Mouse (Mus musculus) kidney, postnatal 0 days (tissue): ENCODE data around the gene Abracl. TPM values are rescaled to one million over a fixed set of nuclear protein-coding genes. Genes with fewer than 3 reads are reported as not detected.

Source experiments
- ATAC-seq: fragments of 200-750 bp; cut with Nextera tagmentation; replicated peaks from 2 replicates; pipeline ENCODE4 v1.8.0; 2017; ENCODE audit warnings: low read depth, moderate number of reproducible peaks, moderate TSS enrichment, moderate library complexity; ENCODE audit not compliant: low FRiP score
- DNase-seq: peaks from one replicate; pipeline ENCODE4 v3.0.0-alpha.2; 2016; ENCODE audit warnings: low spot score
- H3K27ac ChIP-seq: fragments of 300-500 bp; sonication (generic); 2 replicates; pipeline ENCODE4 v1.5.1; 2014; ENCODE audit warnings: mild to moderate bottlenecking
- H3K27me3 ChIP-seq: fragments of 300-500 bp; sonication (generic); 2 replicates; pipeline ENCODE4 v1.6.1; 2014; ENCODE audit warnings: low read length, mixed read lengths; ENCODE audit not compliant: insufficient read depth
- H3K36me3 ChIP-seq: fragments of 300-500 bp; sonication (generic); 2 replicates; pipeline ENCODE4 v1.6.1; 2014; ENCODE audit warnings: low read length, mixed read lengths; ENCODE audit not compliant: insufficient read depth
- H3K4me1 ChIP-seq: fragments of 300-500 bp; sonication (generic); replicated peaks from 2 replicates; pipeline ENCODE4 v1.6.1; 2014; ENCODE audit warnings: antibody characterized with exemption, low read length, mixed read lengths; ENCODE audit not compliant: insufficient read depth
- H3K4me2 ChIP-seq: fragments of 300-500 bp; sonication (generic); 2 replicates; pipeline ENCODE4 v1.6.1; 2014; ENCODE audit warnings: mild to moderate bottlenecking, low read length, moderate library complexity, mixed read lengths
- H3K4me3 ChIP-seq: fragments of 300-500 bp; sonication (generic); replicated peaks from 2 replicates; pipeline ENCODE4 v1.5.1; 2014; ENCODE audit warnings: low read depth, low read length
- H3K9ac ChIP-seq: fragments of 300-500 bp; sonication (generic); 2 replicates; pipeline ENCODE4 v1.6.1; 2014; ENCODE audit warnings: low read depth, low read length
- H3K9me3 ChIP-seq: fragments of 300-500 bp; sonication (generic); replicated peaks from 2 replicates; pipeline ENCODE4 v1.6.1; 2016; ENCODE audit warnings: low read length, inconsistent platforms, mixed read lengths
- CTCF ChIP-seq: IDR thresholded peaks from 2 replicates; pipeline ENCODE4 v1.5.1; 2016; ENCODE audit warnings: antibody characterized with exemption, low read depth, mild to moderate bottlenecking, moderate library complexity
- WGBS: fragments of 180-500 bp; shearing (Covaris S2); extraction: QIAGEN DNeasy Blood & Tissue Kit; methylation state at CpG from one replicate; pipeline ENCODE4 v1.1.7; 2014; 5-methylcytosine and 5-hydroxymethylcytosine counted together
- polyA plus RNA-seq: library from polyadenylated mRNA; unstranded; fragments of >200 nt; fragmentation: Nextera tagmentation; extraction: Ambion mirVana; gene quantifications from 2 replicates; pipeline ENCODE4 v1.2.1, GENCODE M21; 2015

Abracl gene
- polyA plus RNA-seq, 1 experiment from 2014 or later, result 194 TPM

GRCm38 (mm10) chr10:18003966-18004637, 19.0 kb downstream of the Abracl start:
- no peaks in the 10 kb centered on the region for H3K9me3 ChIP-seq
- H3K9ac ChIP-seq, result no peak overlapping the region
- no peak for TF ChIP-seq CTCF
- WGBS, result 66% methylated on average over 12 of the region's 12 CpGs
- no peak overlapping the region for H3K4me3 ChIP-seq
- no peaks in the 10 kb centered on the region for H3K27me3 ChIP-seq
- H3K27ac ChIP-seq, result no peak overlapping the region
- H3K4me1 ChIP-seq, result no peaks in the 10 kb centered on the region
- no peak overlapping the region for H3K4me2 ChIP-seq
- no peak for ATAC-seq
- peak; percentile 40 for DNase-seq
- no peaks in the 10 kb centered on the region for H3K36me3 ChIP-seq

- 84% methylated on average over 4 of the region's 4 CpGs for WGBS
- Histone ChIP-seq H3K4me2 (no peak overlapping the region), H3K4me3 (no peak overlapping the region), H3K36me3 (no peaks in the 10 kb centered on the region), H3K9me3 (no peaks in the 10 kb centered on the region), H3K9ac (no peak overlapping the region), H3K27me3 (no peaks in the 10 kb centered on the region), H3K27ac (no peak overlapping the region), H3K4me1 (no peaks in the 10 kb centered on the region)
- ATAC-seq (no peak), DNase-seq (no peak)
- TF ChIP-seq CTCF, result no peak
These were observed 32.5 kb downstream of the Abracl start for GRCm38 (mm10) chr10:17990576-17990975.

GRCm38 (mm10) chr10:17989136-17989535, 34.0 kb downstream of the Abracl start:
- no peak overlapping the region for H3K4me2 ChIP-seq
- no peak overlapping the region for H3K9ac ChIP-seq
- no peaks in the 10 kb centered on the region for H3K36me3 ChIP-seq
- TF ChIP-seq CTCF, result no peak
- no peaks in the 10 kb centered on the region for H3K9me3 ChIP-seq
- H3K4me1 ChIP-seq, result no peaks in the 10 kb centered on the region
- DNase-seq (no peak), ATAC-seq (no peak)
- no peaks in the 10 kb centered on the region for H3K27me3 ChIP-seq
- H3K27ac ChIP-seq, result no peak overlapping the region
- H3K4me3 ChIP-seq, result no peak overlapping the region
- 66% methylated on average over 6 of the region's 6 CpGs for WGBS

- no peaks in the 10 kb centered on the region for H3K27me3 ChIP-seq
- no peaks in the 10 kb centered on the region for H3K4me1 ChIP-seq
- TF ChIP-seq CTCF, result no peak
- H3K27ac ChIP-seq, result no peak overlapping the region
- WGBS, result 77% methylated on average over 8 of the region's 8 CpGs
- DNase-seq (no peak), ATAC-seq (no peak)
- no peak overlapping the region for H3K9ac ChIP-seq
- no peaks in the 10 kb centered on the region for H3K36me3 ChIP-seq
- H3K9me3 ChIP-seq, result no peaks in the 10 kb centered on the region
- no peak overlapping the region for H3K4me3 ChIP-seq
- H3K4me2 ChIP-seq, result no peak overlapping the region
These were observed 35.2 kb downstream of the Abracl start for GRCm38 (mm10) chr10:17987823-17988423.

GRCm38 (mm10) chr10:17983313-17983712, 39.8 kb downstream of the Abracl start:
- Histone ChIP-seq H3K27ac (no peak overlapping the region), H3K9me3 (no peaks in the 10 kb centered on the region), H3K4me2 (no peak overlapping the region), H3K4me1 (no peaks in the 10 kb centered on the region), H3K4me3 (no peak overlapping the region), H3K9ac (no peak overlapping the region), H3K36me3 (no peaks in the 10 kb centered on the region), H3K27me3 (no peaks in the 10 kb centered on the region)
- 86% methylated on average over 2 of the region's 2 CpGs for WGBS
- TF ChIP-seq CTCF, result no peak
- DNase-seq, result no peak
- no peak for ATAC-seq

- Histone ChIP-seq H3K4me1 (no peaks in the 10 kb centered on the region), H3K4me3 (no peak overlapping the region), H3K9ac (no peak overlapping the region), H3K36me3 (no peaks in the 10 kb centered on the region), H3K4me2 (no peak overlapping the region), H3K27ac (no peak overlapping the region), H3K9me3 (no peaks in the 10 kb centered on the region), H3K27me3 (no peaks in the 10 kb centered on the region)
- ATAC-seq (no peak), DNase-seq (no peak)
- 65% methylated on average over 4 of the region's 4 CpGs for WGBS
- TF ChIP-seq CTCF, result no peak
These were observed 57.0 kb downstream of the Abracl start for GRCm38 (mm10) chr10:17966090-17966489.

Other genes starting within 250 kb of the Abracl start
- gene Txlnb, start 227.1 kb downstream of the Abracl start, polyA plus RNA-seq, result 0.38 TPM in 2 replicates
- 4.2 and 5.0 TPM in 2 replicates for gene Heca, start 75.2 kb downstream of the Abracl start, polyA plus RNA-seq
- gene Reps1, start 32.6 kb upstream of the Abracl start, polyA plus RNA-seq, result 13.7 and 19.5 TPM in 2 replicates
- gene Ect2l, start 187.6 kb upstream of the Abracl start, polyA plus RNA-seq, result 0.17 and 0.19 TPM in 2 replicates
- gene Ccdc28a, start 211.7 kb upstream of the Abracl start, polyA plus RNA-seq, result 16.5 and 19.3 TPM in 2 replicates